Mouse (Mus musculus) brain, embryonic 14.5 days (tissue): ENCODE results near the gene Golt1b. TPM values are rescaled to one million over a fixed set of nuclear protein-coding genes. Genes with fewer than 3 reads are reported as not detected.
"Not testable (repeated sequence)": the region's sequence is repeated elsewhere in the genome, so short reads cannot be mapped to it uniquely, and the experiment has no call there.

Experiments
- DNase-seq: peaks from one replicate; pipeline ENCODE4 v3.0.0-alpha.2; 2011; ENCODE audit warnings: low read depth
- CTCF ChIP-seq: fragments of 200-500 bp; IDR thresholded peaks from 2 replicates; pipeline ENCODE4 v1.5.1; 2012; ENCODE audit warnings: inconsistent platforms, mild to moderate bottlenecking, moderate library complexity, borderline replicate concordance; ENCODE audit not compliant: insufficient read depth, insufficient read length; ENCODE audit errors: extremely low read depth
- POLR2A ChIP-seq: fragments of 200-500 bp; IDR thresholded peaks from 2 replicates; pipeline ENCODE4 v1.6.1; 2012; ENCODE audit warnings: mild to moderate bottlenecking, inconsistent platforms, borderline replicate concordance; ENCODE audit not compliant: poor library complexity, insufficient read depth, insufficient read length, severe bottlenecking; ENCODE audit errors: extremely low read depth
- polyA plus RNA-seq: library from polyadenylated mRNA; depleted of rRNA; stranded (reverse); fragments of >200 nt; gene quantifications from 2 replicates; pipeline ENCODE4 v1.2.3, GENCODE M21; 2012; rRNA removed

The Golt1b gene
- polyA plus RNA-seq, result 25.3 and 32.2 TPM in 2 replicates

GRCm38 (mm10) chr6:142387011-142387754, at the start of gene Golt1b, which contains the start of gene Recql:
Golt1b (plus strand) TSS chr6:142387221.
Recql (minus strand) TSS chr6:142387087.
- DNase-seq, result peak; percentile 99
- TF ChIP-seq POLR2A (peak; percentile 56; the same call in 1 of the 2 replicates), CTCF (no peak)

- TF ChIP-seq CTCF (no peak), POLR2A (no peak)
Measured at GRCm38 (mm10) chr6:142338961-142339360, 48.1 kb upstream of the Golt1b start.

GRCm38 (mm10) chr6:142339576-142339975, 47.4 kb upstream of the Golt1b start:
- no peak for DNase-seq
- TF ChIP-seq POLR2A (no peak), CTCF (no peak)

More at GRCm38 (mm10) chr6:142338961-142339360, 48.1 kb upstream of the Golt1b start:
- DNase-seq, result no peak

GRCm38 (mm10) chr6:142343561-142343960, 43.5 kb upstream of the Golt1b start:
- DNase-seq, result peak; percentile 64
- TF ChIP-seq POLR2A, result no peak
- peak; percentile 62; the same call in 1 of the 2 replicates for TF ChIP-seq CTCF

- TF ChIP-seq POLR2A (no peak), CTCF (no peak)
- peak; percentile 98 for DNase-seq
Measured at GRCm38 (mm10) chr6:142345440-142346038, 41.5 kb upstream of the Golt1b start, which contains the start of gene Pyroxd1. Pyroxd1 (plus strand) TSS chr6:142345654.

GRCm38 (mm10) chr6:142346181-142347110, 40.6 kb upstream of the Golt1b start:
- TF ChIP-seq POLR2A, result no peak
- no peak for TF ChIP-seq CTCF
- no peak for DNase-seq

GRCm38 (mm10) chr6:142347431-142348385, 39.3 kb upstream of the Golt1b start:
- DNase-seq, result peak; percentile 11

GRCm38 (mm10) chr6:142352099-142352498, 34.9 kb upstream of the Golt1b start:
- DNase-seq, result not testable (repeated sequence)

More at GRCm38 (mm10) chr6:142347431-142348385, 39.3 kb upstream of the Golt1b start:
- TF ChIP-seq POLR2A (no peak), CTCF (no peak)

GRCm38 (mm10) chr6:142357106-142357505, 29.9 kb upstream of the Golt1b start:
- TF ChIP-seq CTCF, result no peak
- no peak for TF ChIP-seq POLR2A
- DNase-seq, result no peak

GRCm38 (mm10) chr6:142362036-142362435, 25.0 kb upstream of the Golt1b start:
- TF ChIP-seq POLR2A (no peak), CTCF (no peak)
- no peak for DNase-seq

- DNase-seq, result peak; percentile 35
Measured at GRCm38 (mm10) chr6:142363019-142363576, 23.9 kb upstream of the Golt1b start.

GRCm38 (mm10) chr6:142365742-142366472, 21.1 kb upstream of the Golt1b start:
- no peak for DNase-seq
- TF ChIP-seq CTCF (no peak), POLR2A (no peak)

More at GRCm38 (mm10) chr6:142363019-142363576, 23.9 kb upstream of the Golt1b start:
- TF ChIP-seq POLR2A (no peak), CTCF (peak; percentile 42; the same call in 1 of the 2 replicates)
